Mouse (Mus musculus) liver, embryonic 15.5 days (tissue): ENCODE results near the gene Rab1a. TPM values are rescaled to one million over a fixed set of nuclear protein-coding genes. Genes with fewer than 3 reads are reported as not detected.
"Not testable (repeated sequence)": the region's sequence is repeated elsewhere in the genome, so short reads cannot be mapped to it uniquely, and the experiment has no call there.

Experiments
- ATAC-seq: fragments of 200-750 bp; cut with Nextera tagmentation; 2 replicates; pipeline ENCODE4 v1.8.0; 2017; ENCODE audit warnings: moderate number of reproducible peaks, mild to moderate bottlenecking, moderate library complexity; ENCODE audit not compliant: insufficient read depth
- H3K27ac ChIP-seq: fragments of 300-500 bp; sonication (generic); replicated peaks from 2 replicates; pipeline ENCODE4 v1.5.1; 2015; ENCODE audit warnings: mild to moderate bottlenecking, inconsistent platforms
- H3K27me3 ChIP-seq: fragments of 300-500 bp; sonication (generic); 2 replicates; pipeline ENCODE4 v1.6.1; 2015; ENCODE audit warnings: mild to moderate bottlenecking, inconsistent platforms
- H3K36me3 ChIP-seq: fragments of 300-500 bp; sonication (generic); replicated peaks from 2 replicates; pipeline ENCODE4 v1.6.1; 2015; ENCODE audit warnings: moderate library complexity, mild to moderate bottlenecking, inconsistent platforms
- H3K4me1 ChIP-seq: fragments of 300-500 bp; sonication (generic); replicated peaks from 2 replicates; pipeline ENCODE4 v1.6.1; 2015; ENCODE audit warnings: inconsistent platforms
- H3K4me2 ChIP-seq: fragments of 300-500 bp; sonication (generic); 2 replicates; pipeline ENCODE4 v1.6.1; 2015; ENCODE audit warnings: moderate library complexity, mild to moderate bottlenecking, inconsistent platforms
- H3K4me3 ChIP-seq: fragments of 300-500 bp; sonication (generic); replicated peaks from 2 replicates; pipeline ENCODE4 v1.5.1; 2015; ENCODE audit warnings: mild to moderate bottlenecking, inconsistent platforms
- H3K9ac ChIP-seq: fragments of 300-500 bp; sonication (generic); 2 replicates; pipeline ENCODE4 v1.6.1; 2015; ENCODE audit warnings: moderate library complexity, mild to moderate bottlenecking, inconsistent platforms
- H3K9me3 ChIP-seq: fragments of 300-500 bp; sonication (generic); replicated peaks from 2 replicates; pipeline ENCODE4 v1.6.1; 2016; ENCODE audit warnings: inconsistent platforms
- WGBS: fragments of 180-500 bp; shearing (Covaris S2); methylation state at CpG from one replicate; pipeline ENCODE4 v1.1.7; 2015; ENCODE audit warnings: mixed read lengths; ENCODE audit not compliant: insufficient replicate concordance; 5-methylcytosine and 5-hydroxymethylcytosine counted together
- polyA plus RNA-seq: library from polyadenylated mRNA; unstranded; fragments of >200 nt; fragmentation: Nextera tagmentation; extraction: Ambion mirVana; gene quantifications from 2 replicates; pipeline ENCODE4 v1.2.1, GENCODE M21; 2015

Gene Rab1a
- polyA plus RNA-seq, 1 experiment from 2014 or later = 96.4 TPM

- not testable (repeated sequence) for H3K27me3 ChIP-seq, H3K27ac ChIP-seq, H3K4me3 ChIP-seq, H3K9ac ChIP-seq, H3K9me3 ChIP-seq, H3K4me2 ChIP-seq, H3K4me1 ChIP-seq, ATAC-seq
- WGBS = 67% methylated on average over 1 of the region's 1 CpGs
- peaks cover 83% of the 10 kb centered on the region for H3K36me3 ChIP-seq
Measured at GRCm38 (mm10) chr11:20221671-20222070, 20.4 kb downstream of the Rab1a start.

DNA sequence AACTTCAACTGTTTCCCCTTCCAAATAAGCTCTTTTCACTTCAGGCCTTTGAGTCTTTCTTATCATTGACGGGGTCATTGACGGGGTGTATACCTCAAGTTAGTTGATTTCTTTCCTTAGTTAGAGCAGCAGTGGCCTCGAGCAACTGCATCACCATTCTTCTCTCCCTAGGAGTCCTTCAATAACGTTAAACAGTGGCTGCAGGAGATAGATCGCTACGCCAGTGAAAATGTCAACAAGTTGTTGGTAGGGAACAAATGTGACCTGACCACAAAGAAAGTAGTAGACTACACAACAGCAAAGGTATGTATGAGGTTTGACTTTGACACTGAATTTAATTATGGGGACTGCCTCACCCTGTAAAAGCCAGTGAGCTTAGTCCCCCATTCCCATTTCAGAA is 23.0 kb downstream of the Rab1a start:
- 75% methylated on average over 6 of the region's 6 CpGs for WGBS

DNA sequence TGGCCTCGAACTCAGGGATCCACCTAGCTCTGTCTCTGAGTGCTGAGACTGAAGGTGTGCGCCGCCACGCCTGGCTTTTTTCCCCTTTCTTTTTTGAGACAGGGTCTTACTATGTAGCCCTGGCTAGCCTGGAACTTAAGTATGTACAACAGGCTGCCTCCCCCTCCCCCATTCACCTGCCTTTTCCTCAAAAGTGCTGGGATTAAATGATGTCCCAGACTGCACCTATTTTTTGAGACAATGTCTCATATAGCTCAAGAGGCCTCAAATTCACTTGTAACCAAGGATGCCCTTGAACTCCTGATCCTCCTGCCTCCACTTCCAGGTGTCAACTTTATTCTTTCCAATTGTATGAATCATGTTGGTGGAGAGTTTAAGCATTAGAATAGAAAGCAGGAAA is 24.7 kb downstream of the Rab1a start:
- no peak overlapping the region for H3K4me2 ChIP-seq
- H3K9me3 ChIP-seq = no peaks in the 10 kb centered on the region
- no peak overlapping the region for H3K9ac ChIP-seq
- 86% methylated on average over 4 of the region's 4 CpGs for WGBS
- H3K4me3 ChIP-seq = no peak overlapping the region
- no peak overlapping the region for H3K27ac ChIP-seq
- ATAC-seq = no peak
- peaks cover 86% of the 10 kb centered on the region for H3K36me3 ChIP-seq
- peaks cover 18% of the 10 kb centered on the region for H3K4me1 ChIP-seq
- H3K27me3 ChIP-seq = no peaks in the 10 kb centered on the region

More for the DNA sequence above, 23.0 kb downstream of the Rab1a start:
- H3K9ac ChIP-seq = no peak overlapping the region
- H3K4me3 ChIP-seq = no peak overlapping the region
- peaks cover 83% of the 10 kb centered on the region for H3K36me3 ChIP-seq
- H3K4me2 ChIP-seq = no peak overlapping the region
- H3K4me1 ChIP-seq = 0 out of 2 replicates have a peak, but pooled peaks cover 2% of the 10 kb centered on the region
- H3K9me3 ChIP-seq = no peaks in the 10 kb centered on the region
- no peak overlapping the region for H3K27ac ChIP-seq
- no peaks in the 10 kb centered on the region for H3K27me3 ChIP-seq
- no peak for ATAC-seq

DNA sequence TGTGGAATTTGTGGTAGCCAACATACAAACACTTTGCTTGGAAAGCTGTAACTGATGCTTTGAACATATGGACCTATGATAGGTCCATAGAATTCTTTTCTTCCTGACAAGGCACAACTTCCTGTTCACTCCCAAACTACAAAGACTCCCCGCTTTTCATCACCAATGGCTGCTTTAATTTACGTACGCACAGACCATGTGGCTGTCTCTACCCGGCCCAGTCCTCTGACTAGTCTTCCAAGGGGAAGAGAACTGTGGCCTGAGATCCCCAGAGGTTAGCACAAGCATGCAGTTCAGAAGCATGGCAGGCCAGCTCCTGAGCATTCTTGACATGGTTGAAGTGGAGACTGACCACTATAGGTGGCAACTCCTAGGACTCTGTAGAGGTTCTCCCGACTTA is 27.4 kb downstream of the Rab1a start:
- Histone ChIP-seq H3K27me3 (no peaks in the 10 kb centered on the region), H3K9ac (no peak overlapping the region), H3K4me2 (no peak overlapping the region), H3K9me3 (no peaks in the 10 kb centered on the region), H3K36me3 (peaks cover 86% of the 10 kb centered on the region), H3K4me1 (peaks cover 31% of the 10 kb centered on the region), H3K4me3 (no peak overlapping the region), H3K27ac (no peak overlapping the region)
- 79% methylated on average over 5 of the region's 5 CpGs for WGBS
- no peak for ATAC-seq

- Histone ChIP-seq H3K27ac (no peak overlapping the region), H3K9ac (no peak overlapping the region), H3K9me3 (no peaks in the 10 kb centered on the region), H3K4me1 (peaks cover 31% of the 10 kb centered on the region), H3K4me3 (no peak overlapping the region), H3K4me2 (no peak overlapping the region), H3K27me3 (no peaks in the 10 kb centered on the region), H3K36me3 (peaks cover 86% of the 10 kb centered on the region)
- ATAC-seq = no peak
- WGBS = 69% methylated on average over 4 of the region's 4 CpGs
Measured at GRCm38 (mm10) chr11:20229311-20229710, 28.1 kb downstream of the Rab1a start.

DNA sequence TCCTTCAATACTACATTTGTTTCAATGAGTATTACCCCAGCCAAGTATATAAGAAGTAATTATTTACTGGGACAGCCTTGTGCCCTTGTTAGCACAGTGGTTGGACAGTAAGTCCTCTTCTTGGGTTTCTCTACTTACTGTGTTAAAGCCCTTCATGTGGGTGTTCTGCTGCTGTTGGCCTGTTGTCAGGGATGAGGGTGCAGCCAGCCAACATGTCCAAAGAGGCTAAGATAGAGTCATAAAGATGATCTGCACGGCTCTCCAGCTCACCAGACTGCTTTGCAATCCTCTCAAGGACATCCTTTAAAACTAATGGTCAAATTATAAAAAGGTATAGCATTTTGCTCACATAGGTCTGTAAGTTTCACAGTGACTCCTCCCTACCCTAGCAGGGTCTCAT is 29.1 kb downstream of the Rab1a start:
- Histone ChIP-seq H3K9me3 (no peaks in the 10 kb centered on the region), H3K4me2 (no peak overlapping the region), H3K9ac (no peak overlapping the region), H3K36me3 (peaks cover 88% of the 10 kb centered on the region), H3K27ac (peak overlapping the region; percentile 31; the same call in 1 of the 2 replicates), H3K4me1 (peaks cover 31% of the 10 kb centered on the region), H3K27me3 (no peaks in the 10 kb centered on the region), H3K4me3 (no peak overlapping the region)
- ATAC-seq = no peak
- WGBS = 49% methylated on average over 1 of the region's 1 CpGs

- Histone ChIP-seq H3K36me3 (peaks cover 87% of the 10 kb centered on the region), H3K27me3 (no peaks in the 10 kb centered on the region), H3K4me2 (no peak overlapping the region), H3K4me1 (peaks cover 31% of the 10 kb centered on the region), H3K9ac (no peak overlapping the region), H3K27ac (peak overlapping the region; percentile 38), H3K4me3 (no peak overlapping the region), H3K9me3 (no peaks in the 10 kb centered on the region)
- WGBS = 22% methylated on average over 8 of the region's 8 CpGs
- peak; percentile 81 for ATAC-seq
Measured at GRCm38 (mm10) chr11:20231128-20231878, 30.1 kb downstream of the Rab1a start.

- 0 out of 2 replicates have a peak, but pooled peaks have one; percentile 16 for ATAC-seq
- Histone ChIP-seq H3K4me3 (no peak overlapping the region), H3K9ac (no peak overlapping the region), H3K4me2 (no peak overlapping the region), H3K27ac (peak overlapping the region; percentile 42; the same call in 1 of the 2 replicates), H3K9me3 (no peaks in the 10 kb centered on the region), H3K4me1 (peaks cover 31% of the 10 kb centered on the region), H3K36me3 (peaks cover 91% of the 10 kb centered on the region), H3K27me3 (no peaks in the 10 kb centered on the region)
- 66% methylated on average over 5 of the region's 5 CpGs for WGBS
Measured at GRCm38 (mm10) chr11:20232016-20232755, 31.0 kb downstream of the Rab1a start.

- Histone ChIP-seq H3K9ac (no peak overlapping the region), H3K27ac (no peak overlapping the region), H3K9me3 (no peaks in the 10 kb centered on the region), H3K27me3 (no peaks in the 10 kb centered on the region), H3K36me3 (peaks cover 91% of the 10 kb centered on the region), H3K4me3 (no peak overlapping the region), H3K4me1 (peaks cover 29% of the 10 kb centered on the region), H3K4me2 (no peak overlapping the region)
- WGBS = 57% methylated on average over 3 of the region's 3 CpGs
- no peak for ATAC-seq
Measured at GRCm38 (mm10) chr11:20234233-20234632, 33.0 kb downstream of the Rab1a start.

DNA sequence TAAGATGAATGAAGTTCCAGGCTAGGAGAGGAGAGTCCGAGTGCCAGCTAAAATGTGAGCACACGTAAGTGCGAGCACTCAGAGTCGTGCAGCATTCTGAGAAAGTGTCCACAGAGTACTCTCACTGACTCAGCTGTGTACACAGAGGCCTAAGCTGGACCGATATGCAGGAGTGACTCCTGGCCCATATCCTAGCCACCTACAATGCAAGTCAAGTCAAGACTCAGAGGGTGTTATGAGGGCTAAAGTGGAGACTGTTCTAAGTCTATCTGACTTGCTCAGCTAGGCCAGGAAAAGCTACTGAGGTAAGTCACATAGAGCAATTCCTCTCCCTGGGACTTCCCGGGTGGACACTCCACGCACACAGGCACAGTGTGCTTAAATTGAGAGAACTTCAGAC is 35.8 kb downstream of the Rab1a start:
- Histone ChIP-seq H3K27ac (no peak overlapping the region), H3K4me2 (no peak overlapping the region), H3K36me3 (peaks cover 93% of the 10 kb centered on the region), H3K9me3 (no peaks in the 10 kb centered on the region), H3K4me3 (no peak overlapping the region), H3K27me3 (no peaks in the 10 kb centered on the region), H3K4me1 (peaks cover 6% of the 10 kb centered on the region; the same call in 1 of the 2 replicates), H3K9ac (no peak overlapping the region)
- no peak for ATAC-seq
- 83% methylated on average over 7 of the region's 7 CpGs for WGBS

DNA sequence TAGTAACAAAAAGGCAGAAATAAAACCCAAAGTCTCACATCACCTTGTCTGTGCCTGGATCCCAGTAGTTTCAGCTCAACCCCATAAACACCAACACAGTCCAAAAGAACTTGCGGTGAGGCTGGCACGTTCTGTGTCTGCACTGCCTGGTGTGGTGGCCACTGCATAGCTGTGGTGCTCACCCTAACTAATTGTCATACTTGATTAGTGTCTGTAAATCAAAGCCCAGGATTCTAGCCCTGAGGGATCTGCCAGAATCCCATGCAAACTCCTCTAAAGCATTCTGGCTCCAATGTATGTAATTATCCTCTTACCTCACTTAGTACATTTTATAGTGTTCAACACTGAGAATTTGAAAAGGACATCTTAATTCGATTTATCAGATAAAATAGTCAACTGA is 36.7 kb downstream of the Rab1a start:
- Histone ChIP-seq H3K9me3 (no peaks in the 10 kb centered on the region), H3K4me1 (peaks cover 4% of the 10 kb centered on the region), H3K9ac (no peak overlapping the region), H3K27me3 (no peaks in the 10 kb centered on the region), H3K27ac (no peak overlapping the region), H3K36me3 (peaks cover 88% of the 10 kb centered on the region), H3K4me2 (no peak overlapping the region), H3K4me3 (no peak overlapping the region)
- WGBS = 92% methylated on average over 3 of the region's 3 CpGs
- ATAC-seq = no peak
